ENCODE assay signal across 7 mouse cellular contexts in genomic region chr5:105491389-105491788, GRCm38 (mm10). TPM values are rescaled to one million over a fixed set of nuclear protein-coding genes. Genes with fewer than 3 reads are reported as not detected.
DNase-seq lines count a peak whose midpoint lies in the region; ATAC-seq and TF ChIP-seq lines count a peak whose summit lies in the region.

No protein-coding gene starts in this region.

- H3K27me3 ChIP-seq in midbrain, postnatal 0 days (ENCODE audit: insufficient read depth, low read length): no peaks in the 10 kb centered on the region

- no peak overlapping the region for H3K4me2 ChIP-seq in midbrain, postnatal 0 days (ENCODE audit: low read depth, low read length, poor library complexity, severe bottlenecking)

- 52% methylated on average over 4 of the region's 4 CpGs for WGBS in midbrain, postnatal 0 days

- H3K9me3 ChIP-seq in midbrain, postnatal 0 days (ENCODE audit: low read length): no peaks in the 10 kb centered on the region

- no peak overlapping the region for H3K4me3 ChIP-seq in left cerebral cortex, adult 2 months
- no peak overlapping the region for H3K4me3 ChIP-seq in midbrain, postnatal 0 days (ENCODE audit: low read depth, low read length)

- no peaks in the 10 kb centered on the region for H3K36me3 ChIP-seq in midbrain, postnatal 0 days (ENCODE audit: insufficient read depth, low read length)

- intact Hi-C loops in left cerebral cortex, adult 2 months (cut with DNase I): loop anchor here (1.0 kb wide), 1 partner anchor 86 kb away; no protein-coding TSS in a partner anchor
- intact Hi-C loops in heart, postnatal 10 days (cut with DNase I): loop anchor here (1.0 kb wide), 1 partner anchor 86 kb away; no protein-coding TSS in a partner anchor

- no peak overlapping the region; the same call in 1 of the 2 replicates for H3K27ac ChIP-seq in left cerebral cortex, adult 2 months
- H3K27ac ChIP-seq in midbrain, postnatal 0 days (ENCODE audit: low read depth, low read length): no peak overlapping the region

- peak; percentile 58 for TF ChIP-seq CTCF in left cerebral cortex, adult 2 months (IDR thresholded peaks at IDR 0.05)
- TF ChIP-seq CTCF in midbrain, postnatal 0 days (IDR thresholded peaks at IDR 0.05): peak; percentile 75

- no peak overlapping the region for H3K9ac ChIP-seq in midbrain, postnatal 0 days (replicated peaks; ENCODE audit: low read length, poor library complexity, severe bottlenecking)

- H3K4me1 ChIP-seq in midbrain, postnatal 0 days (ENCODE audit: insufficient read depth, low read length): peaks cover 18% of the 10 kb centered on the region; the same call in 1 of the 2 replicates

- ATAC-seq in midbrain, postnatal 0 days (ENCODE audit: low FRiP score): peak; percentile 55

- DNase-seq in left cerebral cortex, adult 2 months (ENCODE audit: extremely low spot score in 1 of 2, low spot score in 2 of 2): no peak
- no peak for DNase-seq in left cerebral cortex, adult 8-10 months (ENCODE audit: low spot score in 2 of 2)
- peak; percentile 44 for DNase-seq in ZHBTc4 (ENCODE audit: low read depth, low spot score)
- peak; percentile 28 to 39 for DNase-seq in heart, postnatal 10 days
- peak; percentile 69 for DNase-seq in midbrain, postnatal 0 days (ENCODE audit: low spot score)
- no peak for DNase-seq in frontal cortex, postnatal 10 days (ENCODE audit: low spot score in 2 of 2)
- DNase-seq in left cerebral cortex, adult 18-20 months (ENCODE audit: low spot score in 2 of 2): no peak

RNA-seq across cellular contexts. Expression of gene Lrrc8c, which starts 27.8 kb away (rescaled TPM):
- total RNA-seq in left cerebral cortex, adult 2 months (2021): 10 to 100 TPM; 32.7 to 37.5 TPM
- total RNA-seq in left cerebral cortex, adult 8-10 months (2022): 10 to 100 TPM; 25.5 to 29.1 (median 26.6) TPM
- total RNA-seq in heart, postnatal 10 days (2021): 10 to 100 TPM; 55.5 to 58.8 TPM
- total RNA-seq in midbrain, postnatal 0 days (2014; rRNA removed): 11.4 and 11.6 TPM in 2 replicates
- 10.8 and 14.7 TPM in 2 replicates for polyA plus RNA-seq in midbrain, postnatal 0 days (2015; fragmentation: Nextera tagmentation; extraction: Ambion mirVana)
- 10 to 100 TPM; 30.7 to 31.0 TPM for total RNA-seq in left cerebral cortex, adult 18-20 months (2021)

Comparison
In these comparisons a context has a peak if more than half of its experiments do, and no peak if none do; other contexts are left out.
1. DNase-seq: peak in ZHBTc4 (single experiment), heart, postnatal 10 days (2 of 2) and midbrain, postnatal 0 days (single experiment); none in left cerebral cortex, adult 2 months (0 of 2), left cerebral cortex, adult 8-10 months (0 of 2), frontal cortex, postnatal 10 days (0 of 2) and left cerebral cortex, adult 18-20 months (0 of 2).